1 mouse cellular context compared by ENCODE assay signal in the genomic region with DNA sequence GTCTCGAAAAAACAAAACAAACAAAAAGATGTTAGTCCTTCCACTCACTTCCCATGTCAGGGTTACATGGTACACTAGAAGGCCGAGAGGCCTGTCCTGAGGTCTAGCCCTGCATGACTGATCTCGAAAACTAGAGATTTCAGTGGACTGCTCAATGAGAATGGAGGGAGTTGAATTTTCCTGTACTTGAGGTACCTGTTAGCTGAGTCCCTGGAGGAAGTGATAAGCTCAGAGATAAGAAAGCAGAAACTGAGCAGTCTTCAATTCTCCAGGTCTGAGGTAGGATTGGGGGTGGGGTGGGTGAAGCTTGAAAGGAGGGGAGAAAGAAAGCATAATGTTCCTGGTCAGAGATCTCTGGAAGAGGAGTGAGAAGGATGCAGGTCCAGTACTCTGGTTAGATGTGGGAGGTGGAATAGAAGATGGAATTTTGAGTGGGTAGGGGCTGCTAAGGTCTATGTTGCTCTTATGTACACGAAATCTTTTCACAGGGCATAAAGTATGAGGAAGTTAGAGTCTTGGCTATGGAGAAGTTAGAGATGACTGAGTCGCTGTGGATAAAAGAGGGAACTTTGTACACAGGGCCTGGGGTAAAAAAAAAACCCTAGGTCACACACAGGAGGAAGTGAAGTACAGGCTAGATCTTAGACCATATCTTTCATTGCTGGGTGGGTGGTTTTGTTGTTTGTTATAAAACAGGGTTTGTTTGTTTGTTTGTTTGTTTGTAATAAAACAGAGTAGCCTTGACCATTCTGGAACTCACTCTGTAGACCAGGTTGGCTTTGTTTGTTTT.
TF ChIP-seq lines count a peak whose summit lies in the region.

No protein-coding gene starts in this region.

TF ChIP-seq in MEL, 35 proteins besides CTCF, POLR2A, EP300 and RAD21 (continued from another document):
- TF ChIP-seq ELF1 (IDR thresholded peaks at IDR 0.05; ENCODE audit: low read depth, low read length) (peak; percentile 46), POLR2AphosphoS2 (IDR thresholded peaks at IDR 0.05; ENCODE audit: low read length) (no peak), GATA1 (IDR thresholded peaks at IDR 0.05; ENCODE audit: low read depth, low read length) (peak; percentile 82), ZKSCAN1 (IDR thresholded peaks at IDR 0.05; ENCODE audit: low read depth, low read length) (no peak)
